Mouse (Mus musculus) small intestine, adult 2 months (tissue): ENCODE measurements around the gene Clmp.

Experiments
- CTCF ChIP-seq: fragments of 200-500 bp; IDR thresholded peaks from 2 replicates; pipeline ENCODE4 v1.5.1; 2012; ENCODE audit warnings: low read depth, mild to moderate bottlenecking, control low read depth, inconsistent platforms, low read length, moderate library complexity, mixed read lengths; ENCODE audit not compliant: insufficient replicate concordance, insufficient read length; ENCODE audit errors: extremely low read depth
- POLR2A ChIP-seq: fragments of 200-500 bp; IDR thresholded peaks from 2 replicates; pipeline ENCODE4 v1.6.1; 2012; ENCODE audit warnings: low read depth, mild to moderate bottlenecking, control low read depth, inconsistent platforms, low read length, moderate library complexity

GRCm38 (mm10) chr9:40796054-40796453 lies 110.3 kb downstream of the Clmp start:
- TF ChIP-seq POLR2A (no peak), CTCF (no peak)
